Mouse (Mus musculus): ENCODE measurements around the gene Cpne2.

GRCm38 (mm10) chr8:94566446-94567158 lies 33.8 kb downstream of the Cpne2 start:
- TF ChIP-seq POLR2A (IDR thresholded peaks at IDR 0.05; ENCODE audit: extremely low read depth, insufficient read depth, low read length) = no peak
- TF ChIP-seq CTCF (IDR thresholded peaks at IDR 0.05; ENCODE audit: low read depth, low read length) = no peak
